Comparison of ENCODE assay signal across 21 mouse cellular contexts in genomic region chr1:127219621-127220020, GRCm38 (mm10). TPM values are rescaled to one million over a fixed set of nuclear protein-coding genes. Genes with fewer than 3 reads are reported as not detected.
DNase-seq lines count a peak whose midpoint lies in the region; TF ChIP-seq lines count a peak whose summit lies in the region.
"Had no signal": no experiment of that assay in that cellular context is flagged by ENCODE, and none has a peak within 500 bp of the region (broad histone marks: within the 10 kb centered on the region; RNA-seq: fewer than 3 reads in every experiment).

No protein-coding gene starts in this region.

- WGBS in forebrain, embryonic 10.5 days = 89% methylated on average over 4 of the region's 4 CpGs

- no peaks in the 10 kb centered on the region for H3K27me3 ChIP-seq in forebrain, embryonic 10.5 days (ENCODE audit: poor library complexity, severe bottlenecking)
- H3K27me3 ChIP-seq: forebrain, embryonic 13.5 days; heart, embryonic 12.5 days; intestine, embryonic 15.5 days had no signal

- peaks cover 3% of the 10 kb centered on the region; the same call in 1 of the 2 replicates for H3K9me3 ChIP-seq in forebrain, embryonic 10.5 days
- H3K9me3 ChIP-seq: embryonic facial prominence, embryonic 10.5 days; intestine, embryonic 15.5 days had no signal

- no peak for TF ChIP-seq CTCF in embryonic fibroblast, embryonic 13.5 days (IDR thresholded peaks at IDR 0.05; ENCODE audit: borderline replicate concordance, insufficient read depth, low read length)

- peak overlapping the region; percentile 89 for H3K27ac ChIP-seq in embryonic fibroblast, embryonic 13.5 days (ENCODE audit: insufficient read depth, low read length)
- no peak overlapping the region for H3K27ac ChIP-seq in forebrain, embryonic 10.5 days
- H3K27ac ChIP-seq: embryonic facial prominence, embryonic 10.5 days; forebrain, embryonic 13.5 days; heart, adult 2 months; hindbrain, embryonic 10.5 days; hindbrain, embryonic 14.5 days; intestine, embryonic 15.5 days had no signal

- no peak overlapping the region for H3K4me3 ChIP-seq in embryonic fibroblast, embryonic 13.5 days (ENCODE audit: insufficient read depth, low read length)
- no peak overlapping the region for H3K4me3 ChIP-seq in forebrain, embryonic 10.5 days
- H3K4me3 ChIP-seq: embryonic facial prominence, embryonic 10.5 days; erythroblast, embryonic 14.5 days; forebrain, embryonic 13.5 days; heart, adult 2 months; heart, embryonic 12.5 days; hindbrain, embryonic 10.5 days; intestine, embryonic 15.5 days had no signal

- DNase-seq in 3134 (ENCODE audit: extremely low read depth, insufficient read length, low spot score) = peak; percentile 32
- DNase-seq in 3T3-L1 (ENCODE audit: low read depth, low spot score) = peak; percentile 44
- DNase-seq in ZHBTc4 (ENCODE audit: low read depth, low spot score) = peak; percentile 51
- no peak for DNase-seq in cerebellum, adult 11 months
- DNase-seq in forebrain, embryonic 10.5 days (ENCODE audit: extremely low spot score, low spot score) = no peak
- no peak for DNase-seq in testis, postnatal 10 days (ENCODE audit: low spot score)
- DNase-seq in heart, adult 8-10 months (ENCODE audit: low spot score) = no peak
- DNase-seq: adrenal gland, postnatal 25 days; cerebellum, adult 11-12 months; cerebellum, adult 9-11 months; forebrain, postnatal 0 days; gastrocnemius, postnatal 14 days; heart, adult 2 months had no signal

- H3K4me1 ChIP-seq in embryonic fibroblast, embryonic 13.5 days (ENCODE audit: control insufficient read depth, insufficient read depth, low read length) = no peaks in the 10 kb centered on the region
- H3K4me1 ChIP-seq in forebrain, embryonic 10.5 days = peaks cover 21% of the 10 kb centered on the region

- TF ChIP-seq POLR2A in embryonic fibroblast, embryonic 13.5 days (IDR thresholded peaks at IDR 0.05; ENCODE audit: low read depth, low read length) = no peak

- 0 out of 2 replicates have a peak, but pooled peaks cover 3% of the 10 kb centered on the region for H3K36me3 ChIP-seq in forebrain, embryonic 10.5 days (replicated peaks)
- H3K36me3 ChIP-seq: embryonic facial prominence, embryonic 10.5 days; heart, embryonic 12.5 days; hindbrain, embryonic 10.5 days; intestine, embryonic 15.5 days had no signal

RNA-seq across cellular contexts. Expression of gene Mgat5, which starts 14.8 kb away (rescaled TPM):
- 13.3 and 24.2 TPM in 2 replicates for polyA plus RNA-seq in embryonic fibroblast, embryonic 13.5 days (2011; ENCODE audit: insufficient read length, low read depth, missing spikeins)
- 5.1 and 5.5 TPM in 2 replicates for polyA plus RNA-seq in forebrain, embryonic 10.5 days (2016; fragmentation: Nextera tagmentation; extraction: Ambion mirVana)
- 10 to 100 TPM; 11.8 to 15.5 (median 15.1) TPM for total RNA-seq in heart, adult 8-10 months (2022)

Comparison
In these comparisons a context has a peak if more than half of its experiments do, and no peak if none do; other contexts are left out.
1. DNase-seq: peak in 3134 (single experiment), 3T3-L1 (single experiment) and ZHBTc4 (single experiment); none in cerebellum, adult 11 months (single experiment), forebrain, embryonic 10.5 days (single experiment), testis, postnatal 10 days (single experiment) and heart, adult 8-10 months (single experiment).